Comparison of ENCODE assay signal across 8 mouse cellular contexts in genomic region chrX:61722281-61723028, GRCm38 (mm10). TPM values are rescaled to one million over a fixed set of nuclear protein-coding genes. Genes with fewer than 3 reads are reported as not detected.
DNase-seq lines count a peak whose midpoint lies in the region; ATAC-seq lines count a peak whose summit lies in the region.
"Had no signal": no experiment of that assay in that cellular context is flagged by ENCODE, and none has a peak within 500 bp of the region (broad histone marks: within the 10 kb centered on the region; RNA-seq: fewer than 3 reads in every experiment).

No protein-coding gene starts in this region.

- no peaks in the 10 kb centered on the region for H3K36me3 ChIP-seq in hindbrain, embryonic 10.5 days
- no peaks in the 10 kb centered on the region for H3K36me3 ChIP-seq in liver, embryonic 15.5 days (replicated peaks)
- no peaks in the 10 kb centered on the region for H3K36me3 ChIP-seq in stomach, embryonic 14.5 days (ENCODE audit: control insufficient read depth, insufficient read depth, low read length)

- peaks cover 4% of the 10 kb centered on the region for H3K4me1 ChIP-seq in hindbrain, embryonic 10.5 days (replicated peaks)
- no peaks in the 10 kb centered on the region for H3K4me1 ChIP-seq in liver, embryonic 15.5 days (replicated peaks)
- H3K4me1 ChIP-seq in stomach, embryonic 14.5 days (ENCODE audit: control insufficient read depth, insufficient read depth, low read length): no peaks in the 10 kb centered on the region

- H3K27me3 ChIP-seq in hindbrain, embryonic 10.5 days (ENCODE audit: insufficient read depth, poor library complexity, severe bottlenecking): no peaks in the 10 kb centered on the region
- H3K27me3 ChIP-seq in liver, embryonic 15.5 days: no peaks in the 10 kb centered on the region
- no peaks in the 10 kb centered on the region for H3K27me3 ChIP-seq in stomach, embryonic 14.5 days (ENCODE audit: control insufficient read depth, insufficient read depth, low read length)

- H3K4me2 ChIP-seq in liver, embryonic 15.5 days: peak overlapping the region; percentile 18
- peak overlapping the region; percentile 16; the same call in 1 of the 2 replicates for H3K4me2 ChIP-seq in stomach, embryonic 14.5 days (replicated peaks; ENCODE audit: low read depth, low read length)

- 32% methylated on average over 12 of the region's 12 CpGs for WGBS in hindbrain, embryonic 10.5 days
- 18% methylated on average over 12 of the region's 12 CpGs for WGBS in liver, embryonic 15.5 days (ENCODE audit: insufficient replicate concordance)
- WGBS in stomach, embryonic 14.5 days: 34% methylated on average over 12 of the region's 12 CpGs

- no peak; the same call in 1 of the 2 replicates for ATAC-seq in liver, embryonic 15.5 days (ENCODE audit: insufficient read depth)
- peak; percentile 71; the same call in 1 of the 2 replicates for ATAC-seq in stomach, embryonic 14.5 days (ENCODE audit: insufficient number of reproducible peaks, insufficient read depth, low FRiP score, low read depth)

- peak overlapping the region; percentile 70 for H3K27ac ChIP-seq in hindbrain, embryonic 10.5 days
- no peak overlapping the region for H3K27ac ChIP-seq in liver, embryonic 15.5 days (replicated peaks)
- H3K27ac ChIP-seq in stomach, embryonic 14.5 days (ENCODE audit: low read length): no peak overlapping the region

- H3K4me3 ChIP-seq in hindbrain, embryonic 10.5 days: peak overlapping the region; percentile 27
- H3K4me3 ChIP-seq in liver, embryonic 15.5 days (replicated peaks): no peak overlapping the region
- no peak overlapping the region for H3K4me3 ChIP-seq in stomach, embryonic 14.5 days (ENCODE audit: low read depth, low read length)
- H3K4me3 ChIP-seq: erythroblast, embryonic 14.5 days had no signal

- peak; percentile 90 for DNase-seq in A20 (ENCODE audit: low read depth, low spot score)
- peak; percentile 43 to 53 for DNase-seq in B cell, adult 2 months
- peak; percentile 43 to 54 for DNase-seq in cerebellum, postnatal 36 days
- DNase-seq in hindbrain, embryonic 10.5 days (ENCODE audit: low spot score): peak; percentile 41
- DNase-seq in T-cell, adult 2 months (ENCODE audit: low spot score): no peak

- no peak overlapping the region for H3K9ac ChIP-seq in liver, embryonic 15.5 days
- no peak overlapping the region for H3K9ac ChIP-seq in stomach, embryonic 14.5 days (replicated peaks; ENCODE audit: low read depth, low read length)

- no peaks in the 10 kb centered on the region for H3K9me3 ChIP-seq in hindbrain, embryonic 10.5 days
- no peaks in the 10 kb centered on the region for H3K9me3 ChIP-seq in liver, embryonic 15.5 days (replicated peaks)
- no peaks in the 10 kb centered on the region for H3K9me3 ChIP-seq in stomach, embryonic 14.5 days (ENCODE audit: control insufficient read depth, low read depth, low read length)

RNA-seq across cellular contexts. Expression of gene Ldoc1, which starts 13.2 kb away (rescaled TPM):
- polyA plus RNA-seq in hindbrain, embryonic 10.5 days (2016; fragmentation: Nextera tagmentation; extraction: Ambion mirVana): 1.3 and 1.7 TPM in 2 replicates
- 0.08 TPM in 1 of 2 replicates, not detected in the other for polyA plus RNA-seq in liver, embryonic 15.5 days (2015; fragmentation: Nextera tagmentation; extraction: Ambion mirVana)
- polyA plus RNA-seq in stomach, embryonic 14.5 days (2014; fragmentation: Nextera tagmentation; extraction: Ambion mirVana): 0.56 and 1.3 TPM in 2 replicates
- polyA plus RNA-seq: erythroblast, embryonic 14.5 days had no signal
